Mouse (Mus musculus) WW6 (cell line): ENCODE results near the gene Ankzf1.

Source experiments
- DNase-seq: peaks from one replicate; pipeline ENCODE4 v3.0.0-alpha.2; 2013; ENCODE audit warnings: low read depth, low spot score

The Ankzf1 gene

DNA sequence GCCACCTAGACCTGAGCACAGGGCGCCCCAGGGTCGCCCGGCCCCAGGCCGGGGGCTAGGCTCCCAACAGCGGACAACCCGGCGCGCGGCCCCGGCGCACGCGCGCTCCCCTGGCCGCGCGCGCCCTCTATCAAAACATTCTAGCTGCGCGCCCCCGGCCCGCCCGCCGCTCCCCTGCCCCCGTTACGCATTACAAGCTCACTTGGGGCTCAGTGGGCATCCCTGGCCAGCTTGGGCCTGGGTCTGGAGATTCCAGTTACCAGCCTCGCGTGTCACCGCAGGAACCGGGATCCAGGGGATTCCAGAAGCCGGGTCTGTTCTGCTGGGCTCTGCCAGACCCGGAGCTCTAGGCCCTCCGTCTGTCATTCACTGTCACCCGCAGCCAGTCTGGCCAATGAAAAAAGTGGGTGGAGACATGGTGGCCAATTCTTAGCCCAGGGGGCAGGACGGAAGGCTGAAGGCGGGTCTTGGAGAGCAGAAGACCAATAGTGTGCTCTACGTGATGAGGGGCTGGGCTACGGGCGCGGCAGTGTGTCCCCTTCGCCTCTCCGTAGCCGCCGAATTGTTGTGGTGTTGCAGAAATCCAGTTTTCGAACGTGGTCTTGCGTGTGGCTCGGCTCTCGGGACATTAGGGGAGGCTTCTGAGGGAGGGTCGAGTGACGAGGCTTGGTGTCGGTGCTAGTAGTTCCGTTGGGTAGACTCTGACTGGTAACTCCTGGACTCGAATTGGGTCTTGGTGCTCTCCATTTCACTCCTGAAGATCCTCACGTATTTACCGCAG is at the start of gene Ankzf1, which contains the start of gene Atg9a:
TSS of gene Ankzf1 (plus strand) at position 530 of the 781 bp plus-strand sequence.
TSS of gene Atg9a (minus strand) at position 575 of the 781 bp plus-strand sequence.
- DNase-seq: peak; percentile 95

DNA sequence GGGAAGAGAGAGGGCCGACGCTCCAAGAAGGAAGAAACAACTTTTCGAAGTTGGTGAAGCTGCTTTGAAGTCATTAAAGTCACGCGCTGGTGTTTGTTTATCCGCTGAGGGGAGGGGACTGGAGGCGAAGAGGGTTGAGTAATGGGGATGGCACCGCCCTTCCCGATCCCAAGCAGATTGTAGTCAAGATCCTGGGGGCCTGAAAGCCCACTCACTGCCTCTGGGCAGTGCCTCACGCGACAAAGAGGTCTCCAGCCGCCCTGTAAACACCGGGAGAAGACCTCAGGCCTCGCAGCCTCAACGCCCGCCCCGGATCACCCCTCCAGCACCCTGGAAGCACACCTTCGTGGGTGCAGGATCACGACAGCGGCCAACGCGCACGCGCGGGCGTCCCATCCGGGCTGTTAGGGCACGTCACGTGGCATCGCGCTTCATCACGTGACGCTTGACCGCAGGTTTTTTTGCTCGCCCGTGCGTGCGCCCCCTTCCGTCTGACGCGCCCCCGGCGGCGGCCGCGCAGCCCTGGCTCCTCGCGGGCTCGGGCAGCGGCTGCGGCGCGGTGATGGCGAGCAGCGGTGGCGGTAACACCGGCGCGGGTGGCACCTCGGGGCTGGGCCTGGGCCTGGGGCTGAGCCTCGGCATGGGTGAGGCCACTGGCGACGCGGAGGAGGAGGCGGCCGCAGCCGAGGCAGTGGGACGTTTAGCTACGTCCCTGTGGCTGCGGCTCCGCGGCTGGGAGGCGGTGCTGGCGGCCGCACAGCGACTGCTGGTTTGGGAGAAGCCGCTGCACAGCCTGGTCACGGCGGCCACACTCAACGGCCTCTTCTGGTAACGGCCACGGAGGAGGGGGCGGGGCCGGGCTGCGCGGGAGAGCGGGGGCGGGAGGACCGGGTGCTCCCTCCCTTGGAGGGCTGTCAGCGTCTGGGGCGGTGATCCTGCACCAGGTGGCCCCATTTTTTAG is 49.4 kb upstream of the Ankzf1 start, which contains the start of the genes Cnppd1 and Retreg2:
TSS of gene Cnppd1 (minus strand) at position 411 of the 961 bp plus-strand sequence.
TSS of gene Retreg2 (plus strand) at position 478 of the 961 bp plus-strand sequence.
- DNase-seq: peak; percentile 83

DNA sequence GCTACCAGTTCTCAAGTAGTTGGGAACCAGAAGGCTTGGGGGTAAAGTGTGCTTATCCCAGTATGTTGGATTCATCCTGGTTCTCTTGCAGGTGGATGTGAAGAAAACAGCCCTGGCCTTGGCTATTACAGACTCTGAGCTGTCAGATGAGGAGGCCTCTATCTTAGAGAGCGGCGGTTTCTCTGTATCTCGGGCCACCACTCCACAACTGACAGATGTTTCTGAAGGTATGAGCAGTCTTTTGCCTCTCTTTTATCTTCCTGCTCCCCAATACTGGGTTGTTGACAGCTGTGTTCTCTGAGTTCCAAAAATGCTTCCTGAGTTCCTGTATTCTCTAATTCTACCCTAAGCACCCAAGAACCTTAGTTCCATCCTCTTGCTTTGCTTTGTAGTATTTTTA is 46.4 kb upstream of the Ankzf1 start:
- no peak for DNase-seq

DNA sequence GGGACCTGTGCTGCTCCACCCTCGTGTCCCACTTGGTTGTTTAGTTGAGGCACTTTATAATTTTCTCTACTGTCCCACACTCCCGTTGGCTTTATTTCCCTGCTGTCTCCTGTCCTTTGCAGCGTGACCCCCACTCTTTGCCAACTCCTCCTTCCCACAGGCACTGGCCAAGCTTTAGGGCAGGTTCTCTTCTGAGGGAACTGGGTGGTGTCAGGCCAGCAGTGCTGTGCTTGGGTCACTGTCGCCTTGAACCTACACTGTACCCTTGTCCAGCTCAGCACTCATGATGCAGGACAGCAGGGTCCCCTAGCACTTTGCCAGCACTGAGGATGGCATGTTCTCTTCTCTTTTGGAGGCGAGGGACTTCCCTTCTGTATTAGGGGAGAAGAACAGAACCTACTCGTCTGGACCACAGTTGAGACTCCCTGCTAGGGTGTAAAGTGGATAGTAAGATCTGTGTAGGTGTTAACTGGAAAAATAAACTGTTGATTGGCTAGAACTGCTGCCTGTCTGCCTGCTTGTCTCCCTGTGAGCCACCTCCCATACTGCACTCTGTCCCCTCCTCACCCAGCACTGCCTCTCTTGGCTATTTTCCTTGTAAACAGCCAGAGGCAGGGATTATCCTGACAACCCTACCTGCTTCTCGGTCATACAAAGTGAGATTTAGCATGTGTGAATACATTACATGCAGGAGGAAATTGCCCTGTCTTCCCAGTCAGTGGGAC is 44.4 kb upstream of the Ankzf1 start:
- DNase-seq: no peak

DNA sequence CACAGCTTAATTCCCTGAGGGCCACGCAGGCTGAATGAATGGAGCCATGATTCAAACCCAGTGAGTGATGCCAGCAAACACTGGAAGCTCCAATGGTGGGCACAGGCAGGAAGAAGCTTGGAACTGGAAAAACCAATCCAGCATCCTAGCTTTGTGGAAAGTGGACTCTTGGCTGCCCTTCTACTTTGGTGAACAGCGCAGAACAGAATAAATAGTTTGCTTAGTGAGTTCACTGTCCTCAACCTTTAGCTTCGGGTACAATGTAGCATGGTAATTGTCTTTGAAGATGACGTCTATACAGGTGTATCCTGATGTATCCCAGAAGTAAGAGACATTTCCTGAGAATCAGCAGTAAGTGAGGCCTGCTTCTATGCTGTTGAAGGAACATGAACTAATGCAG is 43.2 kb upstream of the Ankzf1 start:
- no peak for DNase-seq

DNA sequence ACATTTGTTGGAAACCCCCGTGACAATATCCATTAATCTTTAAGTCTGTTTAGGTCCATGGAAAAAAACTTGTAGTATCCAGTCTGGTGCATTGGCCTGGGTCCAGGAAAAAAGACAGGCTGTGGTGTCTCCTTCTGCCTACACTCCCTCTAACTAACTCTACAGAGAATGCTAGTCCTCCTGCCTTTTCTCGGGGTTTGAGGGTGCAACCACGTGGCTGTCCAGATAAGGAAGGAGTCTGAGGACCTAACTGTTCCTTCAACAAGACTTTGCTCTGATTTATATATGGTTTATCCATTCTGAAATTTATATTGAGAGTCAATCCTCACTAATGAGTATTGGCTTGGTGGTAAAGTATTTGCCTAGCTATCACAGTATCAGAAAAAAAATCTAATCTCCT is 36.1 kb upstream of the Ankzf1 start:
- no peak for DNase-seq

DNA sequence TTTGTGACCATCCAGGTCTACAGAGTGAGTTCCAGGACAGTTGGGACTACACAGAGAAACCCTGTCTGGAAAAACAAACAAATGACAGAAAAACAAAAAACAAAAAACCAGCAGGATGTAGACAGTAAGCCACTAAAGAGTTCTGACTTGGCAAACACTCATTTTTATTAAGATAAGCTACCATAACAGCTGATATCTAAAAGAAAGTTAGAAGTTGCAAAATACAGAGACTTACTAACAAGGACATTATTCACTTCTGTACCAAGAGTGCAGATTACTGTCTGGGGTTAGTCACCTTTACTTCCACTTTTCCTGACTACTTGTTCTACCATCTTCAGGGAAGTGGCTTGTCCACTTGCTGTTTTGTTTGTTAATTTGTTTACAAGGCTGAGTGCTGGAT is 33.0 kb upstream of the Ankzf1 start:
- DNase-seq: no peak

DNA sequence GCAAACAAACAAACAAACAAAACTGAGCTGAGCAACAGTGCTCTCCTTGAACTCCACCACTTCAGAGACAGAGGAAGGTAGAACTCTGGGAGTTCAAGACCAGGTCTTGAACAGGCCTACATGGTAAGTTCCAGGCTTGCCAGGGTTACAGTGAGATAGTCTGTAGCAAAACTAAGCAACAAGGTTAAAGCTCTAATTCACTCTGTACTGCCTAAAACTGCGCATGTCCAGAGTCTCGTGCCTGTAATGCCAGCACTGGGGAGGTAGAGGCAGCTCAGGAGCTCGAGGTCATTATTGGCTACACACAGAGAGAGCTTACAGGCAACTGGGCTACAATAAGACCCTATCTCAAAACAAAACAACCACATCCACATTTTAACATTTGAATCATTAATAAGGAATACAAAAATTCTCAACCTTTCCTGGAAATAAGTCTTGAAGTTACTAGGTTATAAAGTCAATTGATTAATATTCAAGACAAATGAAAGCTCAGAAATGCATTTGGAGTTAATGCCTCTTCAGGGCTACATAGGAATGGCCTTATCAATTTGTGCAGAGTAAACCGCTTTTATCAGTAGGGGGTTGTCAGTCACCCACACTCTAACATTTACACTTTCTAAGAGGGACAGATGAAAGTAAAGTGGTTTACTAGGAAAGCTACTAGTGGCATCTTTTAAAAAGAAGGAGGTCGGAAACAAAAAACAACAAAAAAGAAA is 32.3 kb upstream of the Ankzf1 start:
- DNase-seq: no peak

DNA sequence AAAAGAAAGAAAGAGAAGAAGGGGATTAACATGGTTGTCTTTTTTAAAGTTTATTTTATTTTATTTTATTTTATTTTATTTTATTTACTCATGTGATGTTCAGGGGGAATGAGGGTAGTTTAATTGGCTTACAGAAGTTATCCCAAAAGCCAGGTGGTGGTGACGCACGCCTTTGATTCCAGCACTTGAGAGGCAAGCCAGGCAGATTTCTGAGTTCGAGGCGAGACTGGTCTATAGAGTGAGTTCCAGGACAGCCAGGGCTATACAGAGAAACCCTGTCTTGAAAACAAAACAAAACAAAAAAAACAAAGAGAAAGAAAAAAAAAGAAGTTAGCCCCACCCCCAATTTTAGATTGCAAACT is 31.7 kb upstream of the Ankzf1 start:
- no peak for DNase-seq

DNA sequence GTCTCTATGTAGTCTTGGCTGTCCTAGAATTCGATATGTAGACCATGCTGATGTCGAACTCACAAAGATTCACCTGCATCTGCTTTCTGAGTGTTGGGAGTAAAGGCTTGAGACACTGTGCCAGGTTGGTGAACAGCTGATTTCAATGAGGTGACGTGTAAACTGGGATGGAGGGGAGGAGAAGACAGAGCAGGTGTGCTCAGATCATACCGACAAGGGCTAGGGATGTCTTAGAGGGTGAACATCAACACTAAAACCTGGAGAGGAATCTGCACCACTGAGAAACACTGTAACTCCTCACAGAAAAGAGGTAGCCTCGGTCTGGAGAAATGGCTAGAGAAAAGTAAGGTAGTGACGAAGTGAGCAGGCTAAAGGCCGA is 23.9 kb upstream of the Ankzf1 start:
- DNase-seq: no peak

DNA sequence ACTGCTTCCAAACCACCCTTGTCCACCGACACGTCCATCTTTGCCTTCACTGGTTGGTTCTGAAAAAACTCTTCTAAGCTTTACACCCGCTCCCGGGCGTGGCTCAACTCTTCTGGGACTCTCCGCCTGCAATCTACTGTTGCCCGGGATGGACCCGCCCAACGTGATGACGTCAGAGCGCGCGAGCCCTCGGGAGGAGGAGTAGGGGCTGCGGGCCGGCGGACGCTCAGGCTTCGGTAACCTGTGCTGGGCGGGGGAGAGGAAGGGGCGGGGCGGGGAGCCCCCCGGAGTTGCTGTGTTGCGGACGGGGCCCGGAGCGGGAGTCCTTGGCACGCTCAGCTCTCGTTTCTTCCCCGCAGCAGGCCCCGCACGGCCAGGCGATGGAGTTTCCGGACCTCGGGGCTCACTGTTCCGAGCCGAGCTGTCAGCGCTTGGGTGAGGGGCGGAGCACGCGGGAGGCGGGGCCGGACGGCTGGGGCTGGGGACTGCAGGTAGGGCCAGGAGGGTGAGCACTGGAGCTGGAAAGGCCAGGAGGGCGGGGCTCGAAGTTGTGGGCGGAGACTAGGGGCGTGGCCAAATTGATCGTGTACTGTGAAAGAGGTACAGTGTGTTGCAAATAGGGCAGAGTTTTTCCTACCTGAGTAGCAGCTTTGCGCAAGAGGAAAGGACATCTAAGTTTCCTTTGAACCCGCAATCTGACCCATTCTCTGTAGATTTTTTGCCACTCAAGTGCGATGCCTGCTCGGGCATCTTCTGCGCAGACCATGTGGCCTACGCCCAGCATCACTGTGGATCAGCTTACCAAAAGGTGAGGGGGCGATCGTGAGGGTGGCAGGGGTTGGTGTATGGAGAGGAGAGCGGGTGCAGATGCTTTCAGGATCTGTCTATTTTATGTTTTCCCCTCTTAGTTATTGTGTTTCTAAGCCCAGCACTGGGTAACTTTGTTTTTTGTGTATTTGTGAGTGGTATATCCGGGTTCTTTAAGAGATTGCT is 23.2 kb upstream of the Ankzf1 start, which contains the start of gene Zfand2b:
TSS of gene Zfand2b (plus strand) at position 175 of the 993 bp plus-strand sequence.
- peak; percentile 90 for DNase-seq

DNA sequence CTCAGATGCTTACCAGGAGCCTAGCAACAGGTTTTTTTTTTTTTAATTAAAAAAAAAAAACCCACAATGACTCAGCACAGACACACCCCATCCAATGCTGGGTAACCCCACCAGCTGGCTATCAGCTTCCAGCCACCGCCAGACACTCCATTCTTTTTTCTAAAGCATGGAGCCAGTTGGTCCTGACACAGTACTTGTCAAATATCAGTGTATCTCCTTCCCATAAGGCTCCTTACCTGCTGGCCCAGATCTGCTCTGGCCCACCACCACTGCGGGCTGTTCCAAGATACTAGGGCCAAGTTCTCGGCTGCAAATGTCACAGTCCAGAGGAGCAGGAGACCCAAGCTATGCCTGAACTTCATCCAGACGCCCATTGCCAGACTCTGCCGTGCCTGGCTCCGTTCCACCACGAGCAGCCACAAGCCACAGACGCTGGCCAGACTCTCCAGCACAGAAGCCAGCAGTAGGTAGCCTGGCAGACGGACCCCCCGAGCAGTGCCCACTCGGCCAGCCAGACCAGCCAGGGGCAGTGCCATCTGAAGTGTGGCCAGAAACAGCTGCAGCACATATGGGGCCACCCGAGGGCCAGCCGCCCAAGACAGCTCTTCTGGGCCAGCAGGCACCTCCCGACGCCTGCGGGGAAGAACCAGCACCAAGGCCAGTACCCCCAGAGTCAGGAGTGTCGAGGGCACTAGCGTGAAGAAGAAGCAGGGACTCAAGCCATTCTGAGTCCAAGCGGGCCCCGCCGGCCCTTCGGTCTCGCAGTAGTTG is 12.4 kb upstream of the Ankzf1 start:
- no peak for DNase-seq

DNA sequence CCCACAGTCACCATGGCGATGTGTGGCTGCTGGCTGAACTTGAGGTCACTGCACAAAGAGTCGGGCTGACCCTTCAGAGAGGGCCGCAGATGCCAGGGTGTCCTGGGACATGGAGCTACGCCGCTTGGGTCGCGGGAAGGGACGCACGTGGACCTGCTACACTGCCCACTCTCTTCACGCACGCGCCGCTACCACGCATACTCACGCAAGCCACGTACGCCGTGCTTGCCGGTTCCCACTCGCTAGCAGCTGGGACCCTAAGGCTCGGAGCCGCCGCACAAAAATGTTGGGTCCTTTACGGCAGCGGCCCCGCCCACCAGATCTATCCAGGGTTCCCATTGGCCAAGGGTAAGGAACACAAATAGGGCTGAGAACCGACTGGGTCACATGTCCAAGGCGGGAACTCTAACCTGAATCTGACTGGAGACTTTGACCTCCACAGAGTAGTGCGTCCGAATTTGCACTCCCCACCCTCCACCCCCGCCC is 11.8 kb upstream of the Ankzf1 start, which contains the start of gene Abcb6:
TSS of gene Abcb6 (minus strand) at position 288 of the 486 bp plus-strand sequence.
- peak; percentile 72 for DNase-seq

DNA sequence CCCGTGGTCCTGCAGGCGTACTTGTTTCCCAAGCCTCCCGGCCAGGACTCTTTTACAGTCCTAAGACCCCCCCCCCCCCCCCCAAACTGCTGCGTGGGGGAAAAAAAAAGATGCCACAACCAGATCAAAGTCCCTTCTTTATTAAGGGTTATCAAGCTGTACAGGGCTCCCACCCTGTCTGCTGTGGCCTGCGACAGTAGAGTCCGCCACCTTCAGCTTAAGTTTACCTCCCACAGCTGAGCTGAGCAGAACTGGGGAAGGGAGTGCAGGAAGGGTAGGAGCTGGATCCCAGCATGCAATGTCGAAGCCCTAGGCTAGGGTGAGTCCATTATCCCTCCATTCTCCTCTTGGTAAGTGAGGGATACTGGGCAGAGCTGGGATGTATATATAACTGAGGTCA is 11.2 kb upstream of the Ankzf1 start:
- DNase-seq: no peak

DNA sequence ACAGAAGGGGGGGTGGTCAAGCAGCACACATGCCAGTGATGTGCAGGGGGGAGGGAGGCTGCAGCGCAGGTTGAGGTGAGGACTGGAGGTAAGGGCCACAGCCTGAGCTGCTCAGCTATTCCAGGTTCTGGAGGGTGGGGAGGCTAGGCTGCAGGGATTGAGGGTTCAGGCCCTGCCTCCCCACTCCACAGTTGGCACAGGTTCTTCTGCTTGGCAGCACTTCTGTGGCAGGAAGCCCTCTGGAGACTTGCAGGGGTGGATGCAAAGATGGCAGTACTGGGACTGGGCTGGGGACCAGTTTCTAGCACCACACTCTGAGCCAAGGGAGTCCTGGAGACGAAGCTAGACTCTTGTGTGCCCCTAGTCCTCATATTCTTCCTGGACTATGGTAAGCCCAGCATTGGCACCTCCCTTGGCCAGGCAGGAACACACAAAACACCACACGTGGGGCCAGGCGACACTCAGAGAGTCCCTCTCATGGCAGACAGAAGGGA is 10.5 kb upstream of the Ankzf1 start:
- no peak for DNase-seq

DNA sequence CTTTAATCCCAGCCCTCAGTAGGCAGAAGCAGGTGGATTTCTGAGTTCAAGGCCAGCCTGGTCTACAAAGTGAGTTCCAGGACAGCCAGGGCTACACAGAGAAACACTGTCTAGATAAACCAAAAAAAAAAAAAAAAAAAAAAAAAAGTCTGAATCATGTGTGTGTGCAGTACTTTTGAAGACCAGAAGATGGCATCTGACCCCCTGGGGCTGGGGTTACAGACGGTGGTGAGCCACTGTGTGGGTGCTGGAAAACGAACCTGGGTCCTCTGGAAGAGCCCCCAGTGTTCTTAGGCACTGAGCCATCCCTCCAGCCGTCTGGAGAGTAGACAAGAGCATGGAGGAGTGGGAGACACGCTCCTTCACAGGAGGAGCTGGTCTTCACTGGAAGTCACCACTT is 9.8 kb upstream of the Ankzf1 start:
- DNase-seq: no peak

DNA sequence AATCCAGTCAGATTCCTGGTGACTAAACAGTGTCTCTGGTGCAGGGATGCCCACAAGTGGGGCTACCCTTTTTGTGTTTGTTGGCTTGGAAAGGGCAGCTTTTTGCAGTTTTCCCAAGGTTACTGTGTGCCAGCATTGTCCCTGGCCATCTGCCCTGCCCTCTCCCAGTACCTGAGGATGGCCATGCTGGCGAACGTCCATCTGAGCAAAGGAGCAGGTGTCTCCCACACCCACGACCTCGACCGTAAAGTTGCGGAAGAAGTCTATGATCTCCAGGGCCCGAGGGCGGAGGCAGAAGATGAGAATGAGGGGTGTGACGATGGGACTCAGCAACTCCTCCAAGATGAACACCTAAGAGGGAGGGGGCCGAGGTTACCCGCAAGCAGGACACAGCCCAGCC is 6.5 kb upstream of the Ankzf1 start:
- DNase-seq: no peak

DNA sequence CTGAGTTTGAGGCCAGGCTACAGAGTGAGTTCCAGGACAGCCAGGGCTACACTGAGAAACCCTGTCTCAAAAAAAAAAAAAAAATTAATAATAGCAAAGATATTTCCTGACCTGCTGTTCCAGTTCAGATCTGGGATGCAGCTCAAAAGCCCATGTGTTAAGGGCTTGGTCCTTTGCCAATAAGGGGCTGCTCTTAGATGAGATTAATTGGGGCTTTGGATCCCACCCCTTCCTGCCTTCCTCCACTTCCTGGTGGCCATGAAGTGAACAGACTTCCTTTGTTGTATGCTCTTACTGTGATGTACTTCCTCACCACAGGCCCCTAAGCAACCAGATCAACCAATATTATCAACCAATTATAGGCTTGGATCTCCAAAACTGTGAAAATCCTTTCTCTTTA is 4.8 kb upstream of the Ankzf1 start:
- DNase-seq: no peak
